Mouse (Mus musculus): ENCODE measurements around the gene Casp12. TPM values are rescaled to one million over a fixed set of nuclear protein-coding genes. Genes with fewer than 3 reads are reported as not detected.

Gene Casp12
- total RNA-seq, 2 experiments from 2014 or later: 5.9 to 14.3 TPM

Other genes starting within 250 kb of the Casp12 start
- under 1 TPM; 0.18 to 0.39 TPM for gene Casp1, start 46.9 kb upstream of the Casp12 start, total RNA-seq (2021)
- 1 to 10 TPM; 1.3 to 1.8 TPM for gene Casp4, start 36.6 kb upstream of the Casp12 start, total RNA-seq (2021)

All from gastrocnemius, postnatal 36 days (tissue).